Comparison of ENCODE assay signal across 12 mouse cellular contexts in genomic region chr6:91105400-91106129, GRCm38 (mm10). TPM values are rescaled to one million over a fixed set of nuclear protein-coding genes. Genes with fewer than 3 reads are reported as not detected.
DNase-seq lines count a peak whose midpoint lies in the region; ATAC-seq and TF ChIP-seq lines count a peak whose summit lies in the region.
"Had no signal": no experiment of that assay in that cellular context is flagged by ENCODE, and none has a peak within 500 bp of the region (broad histone marks: within the 10 kb centered on the region; RNA-seq: fewer than 3 reads in every experiment).

No protein-coding gene starts in this region.

- TF ChIP-seq CTCF in cerebellum, adult 2 months (IDR thresholded peaks at IDR 0.05; ENCODE audit: borderline replicate concordance, insufficient read depth, low read depth, low read length): 0 out of 2 replicates have a peak, but pooled peaks have one; percentile 1
- TF ChIP-seq CTCF in liver, embryonic 14.5 days (IDR thresholded peaks at IDR 0.05; ENCODE audit: low read depth): peak; percentile 64
- peak; percentile 44; the same call in 1 of the 2 replicates for TF ChIP-seq CTCF in stomach, postnatal 0 days (IDR thresholded peaks at IDR 0.05; ENCODE audit: low read depth)

- peaks cover 12% of the 10 kb centered on the region for H3K36me3 ChIP-seq in liver, embryonic 14.5 days (replicated peaks; ENCODE audit: control insufficient read depth, insufficient read depth, low read depth)
- no peaks in the 10 kb centered on the region for H3K36me3 ChIP-seq in stomach, postnatal 0 days (ENCODE audit: control insufficient read depth, insufficient read depth, low read length)
- H3K36me3 ChIP-seq: limb, embryonic 10.5 days; midbrain, embryonic 15.5 days had no signal

- no peak overlapping the region for H3K9ac ChIP-seq in liver, embryonic 14.5 days (replicated peaks)
- no peak overlapping the region for H3K9ac ChIP-seq in stomach, postnatal 0 days (ENCODE audit: low read length)
- H3K9ac ChIP-seq: midbrain, embryonic 15.5 days had no signal

- no peaks in the 10 kb centered on the region for H3K9me3 ChIP-seq in liver, embryonic 14.5 days (ENCODE audit: control insufficient read depth, low read length)
- no peaks in the 10 kb centered on the region for H3K9me3 ChIP-seq in stomach, postnatal 0 days (ENCODE audit: control insufficient read depth, low read length)
- H3K9me3 ChIP-seq: limb, embryonic 10.5 days; midbrain, embryonic 15.5 days had no signal

- H3K4me3 ChIP-seq in cerebellum, adult 2 months (replicated peaks; ENCODE audit: insufficient read depth, low read depth, low read length): no peak overlapping the region
- no peak overlapping the region for H3K4me3 ChIP-seq in liver, embryonic 14.5 days (ENCODE audit: insufficient read depth in 1 of 2, low read depth in 2 of 2, low read length in 2 of 2)
- H3K4me3 ChIP-seq in stomach, postnatal 0 days (ENCODE audit: low read depth, low read length): no peak overlapping the region
- H3K4me3 ChIP-seq: limb, embryonic 10.5 days; midbrain, embryonic 15.5 days had no signal

- TF ChIP-seq EP300 in liver, embryonic 14.5 days (IDR thresholded peaks at IDR 0.05; ENCODE audit: low read depth): no peak
- no peak for TF ChIP-seq EP300 in stomach, postnatal 0 days (optimal IDR thresholded peaks at IDR 0.05)

- H3K4me2 ChIP-seq in liver, embryonic 14.5 days (ENCODE audit: low read depth): no peak overlapping the region
- no peak overlapping the region for H3K4me2 ChIP-seq in stomach, postnatal 0 days (replicated peaks; ENCODE audit: low read depth)
- H3K4me2 ChIP-seq: midbrain, embryonic 15.5 days had no signal

- 0 out of 2 replicates have a peak, but pooled peaks have one; percentile 31 for ATAC-seq in erythroid progenitor cell, adult 5-6 weeks (replicated peaks; ENCODE audit: low FRiP score, poor library complexity, severe bottlenecking)
- peak; percentile 66 for ATAC-seq in liver, embryonic 14.5 days (ENCODE audit: insufficient read depth)
- ATAC-seq in stomach, postnatal 0 days (ENCODE audit: low FRiP score, low TSS enrichment): peak; percentile 5; the same call in 1 of the 2 replicates
- ATAC-seq: midbrain, embryonic 15.5 days had no signal

- no peak overlapping the region for H3K27ac ChIP-seq in cerebellum, adult 2 months (ENCODE audit: insufficient read depth, low read length)
- H3K27ac ChIP-seq in liver, embryonic 14.5 days: no peak overlapping the region
- H3K27ac ChIP-seq in stomach, postnatal 0 days (replicated peaks): no peak overlapping the region
- H3K27ac ChIP-seq: limb, embryonic 10.5 days; midbrain, embryonic 15.5 days had no signal

- no peaks in the 10 kb centered on the region for H3K27me3 ChIP-seq in cerebellum, adult 2 months (ENCODE audit: control insufficient read depth, insufficient read depth, low read length)
- no peaks in the 10 kb centered on the region for H3K27me3 ChIP-seq in liver, embryonic 14.5 days (ENCODE audit: control insufficient read depth, insufficient read depth, low read length)
- no peaks in the 10 kb centered on the region for H3K27me3 ChIP-seq in stomach, postnatal 0 days (ENCODE audit: control insufficient read depth, insufficient read depth, low read length)
- H3K27me3 ChIP-seq: midbrain, embryonic 15.5 days had no signal

- no peak for DNase-seq in cerebellum, adult 2 months
- no peak for DNase-seq in cerebellum, adult 11 months
- no peak for DNase-seq in liver, embryonic 14.5 days (ENCODE audit: low read depth in 3 of 3, low spot score in 3 of 3)
- no peak for DNase-seq in stomach, postnatal 0 days (ENCODE audit: low spot score)
- no peak for DNase-seq in frontal cortex, postnatal 10 days (ENCODE audit: low spot score in 2 of 2)
- DNase-seq in layer of hippocampus, adult 9-11 months: no peak
- no peak for DNase-seq in layer of hippocampus, adult 18-20 months (ENCODE audit: low spot score in 2 of 2)
- DNase-seq: adrenal gland, adult 8-10 months; heart, postnatal 36 days had no signal

- H3K4me1 ChIP-seq in cerebellum, adult 2 months (ENCODE audit: control insufficient read depth, insufficient read depth, low read length): peaks cover 4% of the 10 kb centered on the region; the same call in 1 of the 2 replicates
- H3K4me1 ChIP-seq in liver, embryonic 14.5 days (replicated peaks; ENCODE audit: control insufficient read depth in 2 of 2, insufficient read depth in 2 of 2, low read length in 1 of 2): peaks cover 18 to 35% of the 10 kb centered on the region in 2 experiments
- H3K4me1 ChIP-seq in stomach, postnatal 0 days (replicated peaks; ENCODE audit: control insufficient read depth, insufficient read depth): 0 out of 2 replicates have a peak, but pooled peaks cover 2% of the 10 kb centered on the region
- H3K4me1 ChIP-seq: midbrain, embryonic 15.5 days had no signal

- WGBS in cerebellum, adult 2 months: 87% methylated on average over 2 of the region's 2 CpGs
- WGBS in liver, embryonic 14.5 days (ENCODE audit: insufficient replicate concordance): 50% methylated on average over 2 of the region's 2 CpGs
- WGBS in stomach, postnatal 0 days: 77% methylated on average over 2 of the region's 2 CpGs

- no peak for TF ChIP-seq POLR2A in cerebellum, adult 2 months (IDR thresholded peaks at IDR 0.05; ENCODE audit: borderline replicate concordance, insufficient read depth, low read length)

RNA-seq across cellular contexts. Expression of gene Nup210, which starts 11.1 kb away (rescaled TPM):
- polyA plus RNA-seq in cerebellum, adult 2 months (2012; rRNA removed): 16.8 and 23.1 TPM in 2 replicates
- 240 and 274 TPM in 2 replicates for total RNA-seq in erythroid progenitor cell, adult 5-6 weeks (2015; ENCODE audit: low replicate concordance)
- 176 and 259 TPM in 2 replicates for total RNA-seq in erythroid progenitor cell, adult 5-6 weeks (2017; ENCODE audit: low replicate concordance)
- 24.4 and 32.4 TPM in 2 replicates for polyA plus RNA-seq in liver, embryonic 14.5 days (2012; rRNA removed)
- polyA plus RNA-seq in liver, embryonic 14.5 days (2014; fragmentation: Nextera tagmentation; extraction: Ambion mirVana): 35.1 and 38.5 TPM in 2 replicates
- polyA plus RNA-seq in stomach, postnatal 0 days (2015; fragmentation: Nextera tagmentation; extraction: Ambion mirVana): 2.2 and 2.4 TPM in 2 replicates
- total RNA-seq in layer of hippocampus, adult 18-20 months (2021): 10 to 100 TPM; 16.2 to 17.5 TPM

RNA-seq across cellular contexts. Expression of gene Hdac11, which starts 50.9 kb away (rescaled TPM):
- 183 and 188 TPM in 2 replicates for polyA plus RNA-seq in cerebellum, adult 2 months (2012; rRNA removed)
- total RNA-seq in erythroid progenitor cell, adult 5-6 weeks (2015; ENCODE audit: low replicate concordance): 15.1 and 20.1 TPM in 2 replicates
- 7.7 and 13.8 TPM in 2 replicates for total RNA-seq in erythroid progenitor cell, adult 5-6 weeks (2017; ENCODE audit: low replicate concordance)
- 9.2 and 12.1 TPM in 2 replicates for polyA plus RNA-seq in liver, embryonic 14.5 days (2012; rRNA removed)
- 4.8 and 6.0 TPM in 2 replicates for polyA plus RNA-seq in liver, embryonic 14.5 days (2014; fragmentation: Nextera tagmentation; extraction: Ambion mirVana)
- 6.5 and 7.1 TPM in 2 replicates for polyA plus RNA-seq in stomach, postnatal 0 days (2015; fragmentation: Nextera tagmentation; extraction: Ambion mirVana)
- total RNA-seq in layer of hippocampus, adult 18-20 months (2021): 100 to 1,000 TPM; 169 to 174 TPM

Comparison
In these comparisons a context has a peak if more than half of its experiments do, and no peak if none do; other contexts are left out.
1. CTCF ChIP-seq: peak in every context shown above with its lines; median percentile 64 in liver, embryonic 14.5 days; 44 in stomach, postnatal 0 days; 1 in cerebellum, adult 2 months.
2. ATAC-seq: peak in every context shown above with its lines; median percentile 66 in liver, embryonic 14.5 days; 31 in erythroid progenitor cell, adult 5-6 weeks; 5 in stomach, postnatal 0 days.
3. RNA of gene Hdac11, which starts 50.9 kb away (polyA plus RNA-seq): 183 to 188 TPM in cerebellum, adult 2 months; 4.8 to 12.1 TPM in liver, embryonic 14.5 days and 6.5 to 7.1 TPM in stomach, postnatal 0 days; every median in the first group is over 10 times any median in the second.